Mouse (Mus musculus) left cerebral cortex, adult 18-20 months (tissue): ENCODE results near the gene Sh3d19. TPM values are rescaled to one million over a fixed set of nuclear protein-coding genes. Genes with fewer than 3 reads are reported as not detected.
"Not testable (repeated sequence)": the region's sequence is repeated elsewhere in the genome, so short reads cannot be mapped to it uniquely, and the experiment has no call there.

ENCODE experiments used
- DNase-seq, 2 experiments: peaks; one replicate each; pipeline ENCODE4 v3.0.0; 2021 to 2022; ENCODE audit warnings: low spot score in 2 of 2, mixed read lengths in 1 of 2
- total RNA-seq, 2 experiments: library from RNA; stranded (reverse); gene quantifications; 2 replicates each; pipeline ENCODE4 v1.2.3; 2021

Gene Sh3d19
- total RNA-seq, 2 experiments from 2014 or later: 13.4 to 14.1 TPM

DNA sequence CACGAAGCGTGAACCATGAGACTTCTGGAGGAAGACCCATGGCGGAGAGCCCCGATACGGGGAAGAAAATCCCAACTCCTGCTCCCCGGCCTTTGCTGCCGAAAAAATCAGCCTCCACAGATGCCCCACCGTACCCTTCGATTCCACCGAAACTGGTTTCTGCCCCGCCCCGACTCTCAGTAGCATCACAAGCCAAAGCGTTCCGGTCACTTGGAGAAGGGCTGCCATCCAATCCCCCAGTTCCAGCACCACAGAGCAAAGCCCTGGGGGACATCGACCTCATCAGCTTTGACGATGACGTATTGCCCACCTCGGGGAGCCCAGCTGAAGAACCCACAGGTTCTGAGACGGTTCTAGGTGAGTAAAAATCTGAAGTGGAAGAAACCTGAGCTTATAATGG is 114.1 kb downstream of the Sh3d19 start:
- DNase-seq: no peak

- DNase-seq: no peak
Observed at GRCm38 (mm10) chr3:86087872-86088271, 117.0 kb downstream of the Sh3d19 start.

- DNase-seq: no peak
Observed at GRCm38 (mm10) chr3:86093213-86093845, 122.4 kb downstream of the Sh3d19 start.

- no peak for DNase-seq
Observed at GRCm38 (mm10) chr3:86093907-86094306, 123.0 kb downstream of the Sh3d19 start.

GRCm38 (mm10) chr3:86101956-86102355 is 131.0 kb downstream of the Sh3d19 start:
- DNase-seq: no peak

DNA sequence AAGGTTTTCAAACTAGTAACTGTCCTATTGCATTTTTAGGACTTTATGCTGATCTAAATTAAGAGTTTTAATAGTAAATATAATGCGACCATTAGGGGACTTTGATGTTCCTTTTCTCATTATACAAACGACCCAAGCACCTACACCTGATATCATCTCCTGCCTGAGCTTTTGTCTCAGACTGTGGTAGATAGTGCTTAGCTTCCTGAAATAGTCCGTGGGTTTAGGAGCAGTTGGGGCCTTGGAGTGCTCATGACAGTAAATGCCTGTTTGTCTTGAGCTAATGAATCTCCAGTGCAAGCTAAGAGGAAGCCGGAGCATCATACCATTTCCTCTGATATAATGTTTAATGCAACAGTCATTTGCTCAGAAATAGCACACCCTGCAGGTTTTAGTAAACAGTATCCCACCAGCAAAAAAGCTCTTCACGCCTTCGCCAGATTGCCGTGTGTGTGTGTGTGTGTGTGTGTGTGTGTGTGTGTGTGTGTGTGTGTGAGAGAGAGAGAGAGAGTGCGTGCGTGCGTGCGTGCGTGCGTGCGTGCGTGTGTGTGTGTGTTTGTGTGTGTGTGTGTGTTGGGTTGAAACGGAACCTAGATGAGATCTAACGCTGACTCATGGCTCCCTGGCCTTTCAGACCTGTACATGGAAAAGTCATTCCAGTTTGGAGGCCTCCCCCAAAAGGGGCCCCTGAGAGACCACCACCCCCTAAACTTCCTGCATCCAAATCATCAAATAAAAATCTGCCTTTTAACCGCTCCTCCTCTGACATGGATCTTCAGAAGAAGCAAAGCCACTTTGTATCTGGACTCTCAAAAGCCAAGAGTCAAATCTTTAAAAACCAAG is 132.8 kb downstream of the Sh3d19 start:
- no peak for DNase-seq

DNA sequence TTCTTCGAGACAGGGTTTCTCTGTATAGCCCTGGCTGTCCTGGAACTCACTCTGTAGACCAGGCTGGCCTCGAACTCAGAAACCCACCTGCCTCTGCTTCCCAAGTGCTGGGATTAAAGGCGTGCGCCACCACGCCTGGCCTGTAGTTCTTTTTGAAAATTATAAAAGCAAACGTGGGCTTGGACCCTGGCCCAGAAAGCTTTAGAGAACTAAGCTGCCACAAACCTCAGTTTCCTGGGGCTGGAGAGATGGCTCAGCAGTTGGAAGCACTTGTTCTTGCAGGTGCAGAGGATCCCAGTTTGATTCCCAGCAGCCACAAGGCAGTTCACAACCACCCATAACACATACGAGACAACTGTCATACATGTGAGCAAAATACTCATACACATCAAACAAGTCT is 133.5 kb downstream of the Sh3d19 start:
- DNase-seq: not testable (repeated sequence)

- no peak for DNase-seq
Observed at GRCm38 (mm10) chr3:86104909-86105308, 134.0 kb downstream of the Sh3d19 start.

DNA sequence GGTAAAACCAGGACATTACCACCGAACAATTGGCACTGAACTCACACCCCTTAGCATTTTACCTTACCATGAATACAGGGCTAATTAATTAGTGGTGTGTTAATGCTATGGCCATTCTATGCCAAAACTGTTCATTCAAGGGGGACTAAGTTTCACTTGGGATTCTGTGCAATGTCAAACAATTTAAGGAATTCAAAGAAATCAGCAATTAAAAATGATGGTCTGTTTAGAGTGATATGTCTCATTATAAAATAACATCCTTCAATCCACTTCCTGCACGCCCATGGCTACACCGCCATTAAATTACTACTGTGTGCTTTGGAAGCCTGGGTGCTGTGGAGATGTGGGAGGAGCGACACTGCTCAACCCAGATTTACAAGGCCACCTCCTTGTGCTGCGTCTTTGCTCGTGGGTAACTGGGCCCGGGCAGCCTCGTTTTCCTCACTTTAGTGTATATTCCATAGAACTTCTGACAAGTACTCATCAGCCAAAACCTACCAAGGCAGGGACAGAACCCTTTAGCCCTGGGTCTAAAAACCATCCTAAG is 135.2 kb downstream of the Sh3d19 start:
- DNase-seq: no peak

DNA sequence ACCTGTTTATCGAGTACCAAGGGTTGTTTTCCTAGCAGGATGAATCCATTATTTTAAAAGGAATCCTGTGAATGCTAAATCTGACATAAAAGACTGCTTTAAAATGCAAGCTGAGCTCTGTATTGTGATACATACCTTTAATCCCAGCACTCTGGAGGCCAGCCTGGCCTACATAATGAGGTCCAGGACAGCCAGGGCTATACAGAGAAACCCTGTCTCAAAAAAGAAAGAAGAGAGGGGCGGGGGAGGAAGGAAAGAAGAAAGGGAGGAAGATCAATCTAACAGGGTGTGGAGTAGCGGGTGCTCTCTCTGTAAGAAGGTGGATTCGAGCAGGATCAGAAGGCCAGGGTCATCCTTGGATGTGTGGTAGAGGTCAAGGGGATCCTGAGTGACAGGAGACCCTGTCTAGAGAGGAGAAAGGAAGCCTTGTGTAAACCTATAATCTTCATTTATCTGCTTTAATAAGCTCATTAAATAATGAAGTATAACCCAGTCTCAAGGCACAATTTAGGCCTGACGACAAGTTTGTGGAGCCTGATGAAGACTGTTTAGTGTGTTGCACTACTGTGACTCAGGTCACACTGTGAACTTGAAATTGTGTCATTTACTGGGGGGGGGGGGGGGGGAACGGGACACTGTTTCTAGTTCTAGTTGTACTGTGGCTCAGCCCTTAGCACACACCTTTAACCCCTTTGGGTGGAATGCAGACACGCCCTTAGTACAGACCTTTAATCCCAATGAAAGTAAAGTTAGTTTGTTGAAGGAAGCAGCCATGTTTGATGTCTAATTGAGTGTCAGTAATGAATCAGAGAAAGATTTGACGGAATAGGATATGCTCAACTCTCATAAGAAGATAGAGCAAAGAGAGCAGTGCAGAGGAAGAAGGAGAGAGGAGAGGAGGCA is 137.0 kb downstream of the Sh3d19 start:
- DNase-seq: no peak

DNA sequence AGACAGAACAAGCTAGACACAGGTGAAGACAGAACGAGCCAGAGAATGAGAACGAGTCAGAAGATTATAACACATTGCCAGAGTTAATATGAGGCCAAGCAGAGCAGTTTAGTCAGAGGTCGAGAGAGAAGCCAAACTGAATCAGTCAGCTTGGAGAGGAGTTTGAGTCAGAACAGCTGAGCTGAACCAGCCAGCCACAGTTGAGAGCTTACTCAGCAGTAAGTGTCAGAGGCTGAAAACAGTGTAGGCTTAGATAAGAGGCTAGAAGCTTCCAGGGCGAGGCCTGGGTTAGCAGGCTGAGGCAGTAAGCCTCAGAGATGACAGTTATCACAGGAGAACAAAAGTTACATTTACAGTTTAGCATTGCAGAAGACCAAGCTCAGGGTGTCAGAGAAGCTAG is 137.7 kb downstream of the Sh3d19 start:
- no peak for DNase-seq

DNA sequence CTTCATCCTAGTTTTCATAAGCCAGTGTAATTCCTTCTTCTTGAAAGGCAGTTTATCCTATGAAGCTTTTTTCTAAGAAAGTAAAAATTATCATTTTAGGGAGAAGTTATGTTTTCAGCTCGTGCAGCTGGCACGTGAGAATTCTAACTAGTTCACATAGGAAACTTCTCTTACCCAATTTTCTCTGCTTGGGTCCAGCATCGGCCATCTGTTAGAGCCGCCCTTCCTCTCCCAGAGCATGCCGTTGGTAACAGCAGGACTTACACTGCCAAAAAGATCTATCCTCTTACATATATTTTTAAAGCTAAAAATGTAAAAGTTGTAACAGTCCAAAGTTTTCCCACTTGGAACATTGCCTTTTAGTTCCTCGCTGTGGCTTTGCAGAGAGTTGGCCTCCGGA is 138.2 kb downstream of the Sh3d19 start:
- DNase-seq: peak in 1 of 2 experiments; percentile 30

GRCm38 (mm10) chr3:86110077-86110476 is 139.2 kb downstream of the Sh3d19 start:
- DNase-seq: no peak

DNA sequence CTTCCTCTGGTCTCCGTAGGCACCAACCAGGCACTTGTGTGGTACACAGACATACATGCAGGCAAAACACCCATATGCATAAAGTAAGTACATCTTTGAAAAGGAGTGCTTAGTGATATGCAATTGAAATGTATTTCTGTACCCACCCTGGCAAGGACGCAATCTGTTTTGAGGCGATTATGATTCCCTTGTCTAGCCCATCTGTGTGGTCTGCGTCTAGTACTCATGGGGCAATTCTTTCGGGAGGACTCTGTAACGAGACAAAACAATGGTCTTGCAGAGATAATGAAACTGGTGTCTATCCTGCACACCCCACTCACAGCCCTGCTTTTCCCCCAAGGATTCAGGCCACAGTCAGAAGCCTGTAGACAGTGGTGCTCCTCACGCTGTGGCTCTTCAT is 141.9 kb downstream of the Sh3d19 start:
- DNase-seq: no peak

DNA sequence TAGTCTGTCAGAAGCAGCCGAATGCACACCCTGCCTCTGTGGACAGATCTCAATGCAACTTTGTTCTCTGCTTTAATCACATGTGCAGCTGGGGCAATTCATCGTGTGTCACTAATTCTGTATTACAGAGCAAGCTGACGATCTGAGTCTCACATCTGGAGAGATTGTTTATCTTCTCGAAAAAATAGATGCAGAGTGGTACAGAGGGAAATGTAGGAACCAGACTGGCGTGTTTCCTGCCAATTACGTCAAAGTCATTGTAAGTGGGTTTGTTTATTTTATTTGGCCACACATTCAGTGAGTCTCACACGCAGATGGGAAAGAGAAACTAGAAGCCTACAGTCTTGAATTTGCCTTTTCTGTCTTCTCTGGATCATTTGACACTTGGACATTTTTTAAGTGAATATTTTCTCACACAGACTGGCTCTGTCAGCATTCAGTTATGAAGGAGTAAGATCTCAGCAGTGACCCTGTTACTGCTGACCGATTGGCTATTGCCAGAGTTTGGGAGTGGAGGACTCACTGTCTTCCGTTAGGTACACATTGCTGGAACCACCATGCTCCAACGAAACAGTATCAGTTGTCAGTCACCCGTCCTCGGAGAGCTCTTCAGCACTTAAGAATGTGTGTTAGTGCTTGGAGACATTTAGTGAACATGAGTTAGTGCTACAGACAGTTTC is 143.9 kb downstream of the Sh3d19 start:
- DNase-seq: no peak

DNA sequence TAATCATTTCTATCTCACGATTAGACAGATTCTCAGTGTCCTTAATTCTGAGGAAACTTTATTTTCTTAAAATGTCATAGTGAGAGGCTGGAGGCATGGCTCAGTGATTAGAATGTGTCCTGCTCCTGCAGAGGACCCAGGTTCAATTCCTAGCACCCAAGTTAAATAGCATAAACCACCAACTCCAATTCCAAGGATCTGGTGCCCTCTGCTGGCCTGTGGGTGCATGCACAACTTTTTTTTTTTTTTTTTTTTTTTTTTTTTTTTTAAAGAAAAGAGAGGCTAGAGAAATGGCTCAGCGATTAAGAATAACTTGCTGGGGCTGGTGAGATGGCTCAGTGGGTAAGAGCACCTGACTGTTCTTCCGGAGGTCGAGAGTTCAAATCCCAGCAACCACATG is 146.0 kb downstream of the Sh3d19 start:
- DNase-seq: no peak

- DNase-seq: no peak
Observed at GRCm38 (mm10) chr3:86119237-86119932, 148.5 kb downstream of the Sh3d19 start.

- DNase-seq: no peak
Observed at GRCm38 (mm10) chr3:86122156-86122555, 151.2 kb downstream of the Sh3d19 start.

- no peak for DNase-seq
Observed at GRCm38 (mm10) chr3:86123251-86123746, 152.4 kb downstream of the Sh3d19 start.

- peak; percentile 82 to 83 for DNase-seq
Observed at GRCm38 (mm10) chr3:86129757-86130156, 158.8 kb downstream of the Sh3d19 start.
